Mouse (Mus musculus) liver, postnatal 0 days (tissue): ENCODE data around the gene Shank3.

Source experiments
- CTCF ChIP-seq: sonication (generic); IDR thresholded peaks from 2 replicates; pipeline ENCODE4 v1.5.1; 2016; ENCODE audit warnings: antibody characterized with exemption, low read depth
- EP300 ChIP-seq: IDR thresholded peaks from 2 replicates; pipeline ENCODE4 v1.6.1; 2016; ENCODE audit warnings: antibody characterized with exemption, low read depth, mild to moderate bottlenecking

DNA sequence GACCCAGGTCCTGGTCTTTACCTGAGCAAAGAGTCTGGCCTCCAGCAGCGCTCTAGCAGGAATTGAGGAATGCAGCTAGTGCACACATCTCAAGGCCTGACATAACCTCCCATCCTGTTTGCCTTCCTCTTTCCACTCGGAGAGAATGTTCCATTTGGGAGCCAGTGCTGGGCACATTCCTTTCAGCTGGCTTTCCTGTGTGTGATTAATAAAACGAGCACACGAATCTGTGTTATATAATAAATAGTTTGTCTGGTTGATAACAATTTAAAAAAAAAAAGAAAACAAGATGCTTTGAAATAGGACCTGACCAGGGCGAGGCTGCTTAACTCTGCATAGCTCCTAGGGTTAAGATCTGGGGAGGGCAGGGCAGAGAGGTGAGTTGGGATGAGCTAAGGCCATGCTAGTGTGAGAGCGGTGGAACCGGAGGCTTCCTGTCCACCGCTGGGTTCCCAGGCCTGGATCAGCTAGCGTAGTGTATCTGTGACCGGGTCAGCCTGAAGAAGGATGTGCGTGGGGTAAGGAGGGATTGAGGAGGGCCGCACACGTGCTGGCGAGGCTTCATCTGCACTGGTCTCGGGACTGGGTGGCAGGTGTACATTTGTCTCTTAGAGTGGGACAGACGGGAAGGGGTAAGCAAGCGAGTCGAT lies 28.9 kb downstream of the Shank3 start:
- no peak for TF ChIP-seq EP300
- TF ChIP-seq CTCF, result no peak
